Mouse (Mus musculus) Patski (cell line): ENCODE measurements around the gene Tnni3k. TPM values are rescaled to one million over a fixed set of nuclear protein-coding genes. Genes with fewer than 3 reads are reported as not detected.
A peak's percentile ranks its signal among the peaks of the same experiment; 100 is the strongest.

Source experiments
- ATAC-seq: fragments of 100-300 bp; one replicate; pipeline ENCODE4 v1.8.0; 2021
- CTCF ChIA-PET: fragments of 350-600 bp; sonication (Branson Sonifier 250); formaldehyde crosslinking; loops from one replicate; lab custom pipeline; 2022; ENCODE audit warnings: inconsistent platforms; lab: Charles Lee
- POLR2A ChIA-PET: fragments of 350-600 bp; sonication (Branson Sonifier 250); formaldehyde crosslinking; loops from one replicate; lab custom pipeline; 2022; ENCODE audit warnings: antibody characterized with exemption, inconsistent platforms; lab: Charles Lee
- DNase-seq: peaks from one replicate; pipeline ENCODE4 v3.0.0-alpha.2; 2011; ENCODE audit warnings: low read depth, low spot score
- H3K27me3 ChIP-seq: fragments of 371-371 bp; one replicate; pipeline ENCODE4 v1.5.1; 2021
- CTCF ChIP-seq: fragments of 100-300 bp; IDR thresholded peaks from one replicate; pipeline ENCODE4 v1.5.1; 2021
- in situ Hi-C: fragments of 300-500 bp; cut with MboI; formaldehyde crosslinking; loops from 3 replicates; pipeline ENCODE4 v1.11.1; 2018; ENCODE audit warnings: low pct_unique_long_range_greater_than_20kb, mixed read lengths
- polyA plus RNA-seq: library from polyadenylated mRNA; unstranded; gene quantifications from one replicate; pipeline ENCODE4 v1.2.3, GENCODE M21; 2021

Tnni3k gene
- polyA plus RNA-seq, 1 experiment from 2014 or later = not detected

DNA sequence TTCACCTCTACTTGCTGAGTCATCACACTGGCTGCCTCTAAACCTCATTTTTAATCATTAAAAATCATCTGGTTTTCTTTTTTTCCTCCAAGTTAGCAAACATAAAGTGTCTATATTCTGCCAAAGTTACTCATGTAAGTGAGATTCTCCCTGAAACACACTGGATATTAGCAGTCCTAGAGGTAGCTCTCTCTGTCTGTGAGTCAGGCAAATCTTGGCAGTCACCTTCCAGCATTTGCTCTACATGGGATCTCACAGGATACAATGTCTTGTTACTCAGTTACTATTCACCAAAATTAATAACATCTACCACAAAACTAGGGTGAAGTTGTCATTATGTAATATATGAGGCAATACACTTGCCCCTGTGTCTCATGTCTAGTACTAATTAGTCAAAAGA is 3.2 kb downstream of the Tnni3k start:
- ChIA-PET POLR2A (no interaction called here), CTCF (interaction anchor here (1.8 kb wide), 1 partner anchor 14 kb away, joined by 4 read pairs; no protein-coding TSS in a partner anchor)
- no peak for ATAC-seq
- in situ Hi-C loops = no loop called here
- TF ChIP-seq CTCF = no peak
- peaks cover 7% of the 10 kb centered on the region for H3K27me3 ChIP-seq
- no peak for DNase-seq

GRCm38 (mm10) chr3:155039012-155039836 is 16.0 kb downstream of the Tnni3k start:
- TF ChIP-seq CTCF = peak; percentile 25
- H3K27me3 ChIP-seq = no peaks in the 10 kb centered on the region
- in situ Hi-C loops = no loop called here
- CTCF ChIA-PET = interaction anchor here (1.7 kb wide), 1 partner anchor 10 kb away, joined by 3 read pairs; no protein-coding TSS in a partner anchor
- POLR2A ChIA-PET = no interaction called here
- DNase-seq (no peak), ATAC-seq (no peak)

DNA sequence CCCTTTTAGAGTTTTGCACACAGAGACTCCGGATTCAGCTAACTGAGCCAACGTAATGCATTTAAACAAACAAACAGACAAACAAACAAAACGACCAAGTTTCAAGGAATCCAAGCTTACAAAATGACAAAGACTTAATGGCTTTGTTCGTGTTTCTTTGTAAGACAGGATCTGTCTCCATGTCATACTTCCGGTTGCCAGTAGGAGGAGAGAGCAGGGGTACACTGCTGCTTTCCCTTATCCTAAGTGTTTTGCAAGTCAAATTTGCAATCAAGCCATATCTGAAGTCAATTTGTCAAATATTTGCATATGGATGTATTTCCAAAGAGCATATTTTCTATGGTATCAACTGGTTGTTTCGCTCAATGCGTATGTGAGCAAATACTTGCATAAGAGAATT is 20.9 kb downstream of the Tnni3k start:
- H3K27me3 ChIP-seq = no peaks in the 10 kb centered on the region
- POLR2A ChIA-PET = no interaction called here
- DNase-seq = no peak
- CTCF ChIA-PET = interaction anchor here (1.2 kb wide), 1 partner anchor 13 kb away, joined by 3 read pairs; no protein-coding TSS in a partner anchor
- in situ Hi-C loops = no loop called here
- TF ChIP-seq CTCF = peak; percentile 43
- no peak for ATAC-seq

GRCm38 (mm10) chr3:155030200-155030599 is 25.0 kb downstream of the Tnni3k start:
- DNase-seq (no peak), ATAC-seq (no peak)
- in situ Hi-C loops = no loop called here
- ChIA-PET CTCF (interaction anchor here (1.2 kb wide), 1 partner anchor 64 kb away, joined by 3 read pairs; no protein-coding TSS in a partner anchor), POLR2A (no interaction called here)
- peaks cover 11% of the 10 kb centered on the region for H3K27me3 ChIP-seq
- no peak for TF ChIP-seq CTCF

GRCm38 (mm10) chr3:155002781-155003180 is 52.4 kb downstream of the Tnni3k start:
- no peak for DNase-seq
- in situ Hi-C loops = no loop called here
- CTCF ChIA-PET = no interaction called here
- ATAC-seq = no peak
- no peak for TF ChIP-seq CTCF
- H3K27me3 ChIP-seq = no peaks in the 10 kb centered on the region
- POLR2A ChIA-PET = no interaction called here

- no peaks in the 10 kb centered on the region for H3K27me3 ChIP-seq
- ChIA-PET CTCF (interaction anchor here (1.3 kb wide), 1 partner anchor 27 kb away, joined by 3 read pairs; no protein-coding TSS in a partner anchor), POLR2A (no interaction called here)
- in situ Hi-C loops = no loop called here
- TF ChIP-seq CTCF = no peak
- DNase-seq = no peak
- ATAC-seq = no peak
These were observed 54.2 kb downstream of the Tnni3k start for GRCm38 (mm10) chr3:155001056-155001455.

- ATAC-seq (no peak), DNase-seq (no peak)
- ChIA-PET CTCF (no interaction called here), POLR2A (no interaction called here)
- H3K27me3 ChIP-seq = no peaks in the 10 kb centered on the region
- in situ Hi-C loops = no loop called here
- no peak for TF ChIP-seq CTCF
These were observed 62.5 kb downstream of the Tnni3k start for GRCm38 (mm10) chr3:154992678-154993077.

DNA sequence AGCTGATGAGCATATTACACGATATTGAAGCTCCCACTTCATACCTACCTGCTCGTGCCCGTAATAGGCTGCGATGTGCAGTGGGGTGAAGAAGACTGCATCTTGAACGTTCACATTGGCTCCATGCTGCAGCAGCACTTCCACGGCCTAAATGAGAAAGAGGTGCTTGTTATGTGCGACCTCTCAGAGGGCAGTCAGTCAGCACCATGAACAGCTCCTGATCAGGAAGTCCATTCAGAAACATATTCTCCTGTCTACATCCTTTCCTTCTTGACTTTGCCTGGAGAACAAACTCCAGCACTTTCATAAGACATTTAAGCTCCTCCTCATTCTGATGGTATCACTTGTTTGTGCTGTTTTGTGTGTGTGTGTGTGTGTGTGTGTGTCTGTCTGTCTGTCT is 76.1 kb downstream of the Tnni3k start:
- no peaks in the 10 kb centered on the region for H3K27me3 ChIP-seq
- ATAC-seq = no peak
- CTCF ChIA-PET = interaction anchor here (1.3 to 1.5 kb wide), 2 partner anchors 9 to 10 kb away, joined by 3 to 6 read pairs; no protein-coding TSS in a partner anchor
- in situ Hi-C loops = no loop called here
- TF ChIP-seq CTCF = no peak
- POLR2A ChIA-PET = interaction anchor here (0.9 kb wide), 1 partner anchor 24 kb away, joined by 3 read pairs; no protein-coding TSS in a partner anchor
- DNase-seq = no peak

DNA sequence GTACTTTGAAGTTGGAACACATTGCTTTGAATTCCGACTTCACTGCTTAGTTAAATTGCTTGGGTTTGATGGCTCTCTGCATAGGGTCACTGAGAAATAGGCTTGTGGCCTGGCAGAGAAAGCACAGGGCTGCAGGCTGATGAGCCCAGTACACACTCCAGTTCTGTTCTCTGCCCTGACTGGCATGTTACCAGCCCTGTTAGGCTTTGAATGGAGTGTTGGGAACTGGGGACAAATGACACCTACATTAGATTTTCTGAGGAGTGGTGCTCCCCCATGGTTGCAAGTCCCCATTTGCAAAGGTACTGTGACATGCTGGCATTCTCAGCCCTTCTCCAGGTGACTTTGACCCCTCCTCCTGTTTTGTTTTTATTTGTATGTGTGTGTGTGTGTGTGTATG is 83.6 kb downstream of the Tnni3k start:
- no peak for DNase-seq
- CTCF ChIA-PET = interaction anchor here (2.1 kb wide), 1 partner anchor 11 kb away, joined by 4 read pairs; no protein-coding TSS in a partner anchor
- TF ChIP-seq CTCF = no peak
- POLR2A ChIA-PET = no interaction called here
- in situ Hi-C loops = no loop called here
- no peaks in the 10 kb centered on the region for H3K27me3 ChIP-seq
- ATAC-seq = no peak

- TF ChIP-seq CTCF = no peak
- ChIA-PET POLR2A (no interaction called here), CTCF (interaction anchor here (1.5 to 2.1 kb wide), 2 partner anchors 8 to 10 kb away, joined by 4 to 6 read pairs; no protein-coding TSS in a partner anchor)
- no peaks in the 10 kb centered on the region for H3K27me3 ChIP-seq
- DNase-seq = no peak
- in situ Hi-C loops = no loop called here
- ATAC-seq = no peak
These were observed 84.2 kb downstream of the Tnni3k start for GRCm38 (mm10) chr3:154970981-154971380.

DNA sequence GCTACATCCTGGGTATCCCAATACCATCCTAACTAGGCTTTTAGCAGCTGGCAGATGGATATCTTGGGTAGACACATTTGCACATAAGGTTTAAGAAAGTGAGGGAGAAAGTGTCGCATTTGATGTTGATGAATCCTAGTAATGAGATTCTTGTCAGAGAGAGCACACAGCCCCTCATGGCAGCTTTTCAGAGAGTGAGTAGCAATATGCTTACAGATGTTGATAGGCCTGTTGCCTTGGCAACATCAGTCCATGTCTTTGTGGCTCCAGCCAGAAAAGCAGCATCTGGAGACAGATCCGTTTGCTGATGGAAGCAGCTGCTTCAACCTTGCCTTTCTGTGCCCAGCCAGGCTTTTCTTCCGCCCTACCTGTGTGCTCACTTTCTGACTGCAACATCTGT is 93.9 kb downstream of the Tnni3k start:
- ATAC-seq (no peak), DNase-seq (no peak)
- no peak for TF ChIP-seq CTCF
- ChIA-PET POLR2A (interaction anchor here (0.9 kb wide), 1 partner anchor 135 kb away, joined by 4 read pairs; no protein-coding TSS in a partner anchor), CTCF (interaction anchor here (0.7 to 1.3 kb wide), 2 partner anchors 9 to 43 kb away, joined by 3 to 4 read pairs; no protein-coding TSS in a partner anchor)
- no peaks in the 10 kb centered on the region for H3K27me3 ChIP-seq
- in situ Hi-C loops = no loop called here
